Mouse (Mus musculus): ENCODE data around the gene Sox13. TPM values are rescaled to one million over a fixed set of nuclear protein-coding genes. Genes with fewer than 3 reads are reported as not detected.

The Sox13 gene
- total and polyA plus RNA-seq, 3 experiments, result 0.03 TPM; not detected in 2

DNA sequence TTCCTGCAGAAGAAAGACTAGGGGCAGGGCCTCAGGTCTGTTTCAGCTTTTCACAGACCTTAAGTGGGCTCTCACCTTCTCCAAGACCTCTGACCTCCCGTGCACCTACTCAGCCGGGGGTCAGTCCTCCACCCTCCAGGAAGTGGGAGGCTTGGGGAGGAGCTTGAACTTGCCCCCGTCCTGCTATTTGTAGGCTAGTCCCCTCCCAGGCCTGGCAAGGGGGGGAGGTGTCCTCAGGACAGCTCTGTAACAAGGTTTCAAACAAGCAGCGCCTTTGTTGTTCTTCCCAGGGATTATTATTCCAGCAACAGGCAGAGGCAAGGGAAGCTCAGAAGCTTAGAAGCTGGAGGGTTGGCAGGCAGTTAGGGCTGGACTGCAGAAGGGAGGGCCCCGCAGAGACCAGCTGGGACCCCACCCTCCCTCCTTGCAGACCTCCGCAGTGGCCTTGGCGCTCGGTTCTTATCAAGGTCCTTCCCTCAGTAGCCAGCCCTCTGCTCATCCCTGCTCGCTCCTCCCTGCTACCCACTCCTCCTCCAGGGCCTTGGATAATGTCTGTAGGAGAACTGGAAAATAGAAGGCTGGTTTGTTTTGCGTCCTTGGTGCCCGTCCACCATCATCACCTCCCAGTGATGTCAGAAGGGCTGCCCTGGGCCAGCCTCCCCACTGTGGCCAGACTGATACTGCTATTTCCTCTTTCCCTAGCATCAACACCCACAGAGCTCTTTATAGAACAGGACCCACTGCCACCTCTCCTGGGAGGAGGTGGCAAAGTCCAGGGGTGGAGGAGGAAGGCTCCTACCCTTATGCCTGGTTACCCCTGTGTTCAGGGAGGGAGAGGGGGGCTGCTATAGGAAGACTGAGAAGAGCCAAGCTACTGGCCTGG lies 56.3 kb downstream of the Sox13 start:
- Histone ChIP-seq H3K4me1 (ENCODE audit: control insufficient read depth in 1 of 2, insufficient read depth in 2 of 2, low read length in 2 of 2) (peaks cover 0 to 16% of the 10 kb centered on the region in 2 experiments; a peak in 2 of 4 replicates), H3K9ac (ENCODE audit: control insufficient read depth, low read depth, low read length, poor library complexity, severe bottlenecking) (no peak overlapping the region), H3K9me3 (replicated peaks; ENCODE audit: insufficient read depth, low read length) (no peaks in the 10 kb centered on the region), H3K27ac (ENCODE audit: control insufficient read depth, low read depth, low read length) (no peak overlapping the region), H3K79me2 (ENCODE audit: control insufficient read depth, insufficient read depth, low read length, poor library complexity) (no peaks in the 10 kb centered on the region), H3K4me3 (ENCODE audit: control insufficient read depth in 1 of 2, insufficient read depth in 1 of 2, low read depth in 2 of 2, low read length in 2 of 2) (no peak overlapping the region), H3K36me3 (ENCODE audit: control insufficient read depth in 1 of 2, insufficient read depth in 2 of 2, low read length in 2 of 2) (peaks cover 0 to 6% of the 10 kb centered on the region in 2 experiments; a peak in 2 of 4 replicates), H3K27me3 (ENCODE audit: control insufficient read depth in 1 of 2, insufficient read depth in 2 of 2, low read length in 2 of 2) (peaks cover 1 to 6% of the 10 kb centered on the region in 2 experiments)
- TF ChIP-seq ELF1 (IDR thresholded peaks at IDR 0.05; ENCODE audit: low read depth, low read length) (0 out of 2 replicates have a peak, but pooled peaks have one; percentile 9), POLR2A (IDR thresholded peaks at IDR 0.05; ENCODE audit: control insufficient read depth in 1 of 2, insufficient read depth in 1 of 2, low read depth in 1 of 2, low read length in 2 of 2, poor library complexity in 1 of 2) (no peak)
- no peak for DNase-seq (ENCODE audit: low read depth, low spot score)

DNA sequence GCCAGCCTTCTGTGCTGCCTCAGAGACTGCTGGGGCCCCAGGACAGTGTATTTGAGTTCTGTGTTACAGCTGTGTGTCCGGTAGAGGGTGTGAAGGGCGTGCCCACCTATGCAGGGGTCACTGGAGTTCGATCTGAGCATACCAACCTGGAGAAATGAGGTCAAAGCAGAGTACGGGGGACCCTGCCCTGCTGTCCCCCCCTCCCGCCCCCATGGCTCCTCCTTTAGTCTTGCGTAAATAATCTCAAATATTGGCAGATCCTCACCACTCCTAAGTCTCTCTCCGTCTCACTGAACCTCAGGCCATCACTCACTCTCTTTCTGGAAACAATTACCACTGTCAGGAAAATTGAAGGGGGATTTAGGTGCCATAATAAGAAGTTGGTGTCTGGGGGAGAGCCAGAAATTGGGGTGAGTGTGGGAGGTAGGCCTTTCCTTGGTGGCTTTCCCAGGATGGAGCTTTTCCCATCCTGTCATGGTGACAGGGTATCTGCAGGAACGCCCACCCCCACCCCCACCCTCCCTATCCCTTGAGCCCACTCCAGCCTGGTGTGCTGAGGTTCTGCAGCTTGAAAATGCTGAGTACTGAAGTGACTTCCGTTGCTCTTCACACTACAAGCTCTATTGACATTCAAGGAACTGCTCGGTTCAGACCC lies 57.1 kb downstream of the Sox13 start:
- no peak for DNase-seq (ENCODE audit: low read depth, low spot score)
- Histone ChIP-seq H3K27ac (ENCODE audit: control insufficient read depth, low read depth, low read length) (no peak overlapping the region), H3K4me3 (ENCODE audit: control insufficient read depth in 1 of 2, insufficient read depth in 1 of 2, low read depth in 2 of 2, low read length in 2 of 2) (no peak overlapping the region), H3K36me3 (ENCODE audit: control insufficient read depth in 1 of 2, insufficient read depth in 2 of 2, low read length in 2 of 2) (peaks cover 0 to 6% of the 10 kb centered on the region in 2 experiments; a peak in 2 of 4 replicates), H3K9me3 (replicated peaks; ENCODE audit: insufficient read depth, low read length) (no peaks in the 10 kb centered on the region), H3K27me3 (ENCODE audit: control insufficient read depth in 1 of 2, insufficient read depth in 2 of 2, low read length in 2 of 2) (peaks cover 1 to 6% of the 10 kb centered on the region in 2 experiments), H3K9ac (ENCODE audit: control insufficient read depth, low read depth, low read length, poor library complexity, severe bottlenecking) (no peak overlapping the region), H3K79me2 (ENCODE audit: control insufficient read depth, insufficient read depth, low read length, poor library complexity) (no peaks in the 10 kb centered on the region), H3K4me1 (ENCODE audit: control insufficient read depth in 1 of 2, insufficient read depth in 2 of 2, low read length in 2 of 2) (peaks cover 0 to 16% of the 10 kb centered on the region in 2 experiments; a peak in 2 of 4 replicates)
- TF ChIP-seq CHD2 (IDR thresholded peaks at IDR 0.05; ENCODE audit: low read length) (no peak), SMC3 (IDR thresholded peaks at IDR 0.05; ENCODE audit: low read depth, low read length) (no peak), TBP (IDR thresholded peaks at IDR 0.05; ENCODE audit: low read depth, low read length) (no peak), GABPA (IDR thresholded peaks at IDR 0.05; ENCODE audit: low read depth, low read length) (no peak), GATA1 (IDR thresholded peaks at IDR 0.05; ENCODE audit: low read depth, low read length) (no peak), ZMIZ1 (IDR thresholded peaks at IDR 0.05; ENCODE audit: low read depth, low read length) (no peak), POLR2A (IDR thresholded peaks at IDR 0.05; ENCODE audit: control insufficient read depth in 1 of 2, insufficient read depth in 1 of 2, low read depth in 1 of 2, low read length in 2 of 2, poor library complexity in 1 of 2) (no peak), USF2 (IDR thresholded peaks at IDR 0.05; ENCODE audit: borderline replicate concordance in 1 of 2, insufficient read depth in 1 of 2, low read depth in 1 of 2, low read length in 2 of 2) (no peak), MEF2A (IDR thresholded peaks at IDR 0.05; ENCODE audit: extremely low read depth, insufficient replicate concordance, low read depth, low read length, poor library complexity, severe bottlenecking) (no peak), NRF1 (IDR thresholded peaks at IDR 0.05; ENCODE audit: insufficient read depth, low read depth, low read length, poor library complexity, severe bottlenecking) (no peak), CHD1 (IDR thresholded peaks at IDR 0.05; ENCODE audit: low read depth, low read length) (no peak), MYB (IDR thresholded peaks at IDR 0.05; ENCODE audit: low read depth, low read length) (no peak), RAD21 (IDR thresholded peaks at IDR 0.05; ENCODE audit: low read depth, low read length) (no peak), SIN3A (IDR thresholded peaks at IDR 0.05; ENCODE audit: low read length) (no peak), JUND (IDR thresholded peaks at IDR 0.05; ENCODE audit: low read depth, low read length) (no peak), USF1 (IDR thresholded peaks at IDR 0.05; ENCODE audit: low read depth, low read length) (no peak), HCFC1 (IDR thresholded peaks at IDR 0.05; ENCODE audit: low read depth, low read length) (no peak)
